Mouse (Mus musculus) lung, postnatal 0 days (tissue): Measurements from ENCODE around the gene AI464131.

Experiments
- CTCF ChIP-seq: IDR thresholded peaks from 2 replicates; pipeline ENCODE4 v1.5.1; 2016; ENCODE audit warnings: antibody characterized with exemption, mild to moderate bottlenecking
- EP300 ChIP-seq: IDR thresholded peaks from 2 replicates; pipeline ENCODE4 v1.6.1; 2016; ENCODE audit warnings: antibody characterized with exemption, mild to moderate bottlenecking, control low read depth

DNA sequence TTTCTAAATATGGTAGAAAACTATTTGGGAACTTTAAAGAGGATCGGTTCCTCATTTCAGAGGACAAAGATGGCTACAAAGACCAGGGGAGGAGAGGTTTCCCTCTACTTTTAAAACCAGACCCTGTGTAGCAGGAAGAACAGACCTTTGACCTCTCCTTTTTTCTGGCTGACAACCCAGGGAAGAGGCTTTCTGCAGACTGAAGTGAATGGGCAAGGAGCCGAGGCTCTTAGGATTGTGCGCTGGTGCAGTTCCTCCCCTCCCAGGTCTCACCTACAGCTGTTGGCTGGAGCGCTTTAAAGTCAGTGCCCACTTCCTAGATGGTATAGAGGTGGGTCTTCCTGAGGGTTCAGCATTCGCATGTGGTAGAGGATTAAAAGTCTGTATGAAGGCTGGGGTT lies 5.8 kb downstream of the AI464131 start:
- TF ChIP-seq CTCF (no peak), EP300 (no peak)
